Mouse (Mus musculus): ENCODE data around the gene Cdc42ep2.

The Cdc42ep2 gene

DNA sequence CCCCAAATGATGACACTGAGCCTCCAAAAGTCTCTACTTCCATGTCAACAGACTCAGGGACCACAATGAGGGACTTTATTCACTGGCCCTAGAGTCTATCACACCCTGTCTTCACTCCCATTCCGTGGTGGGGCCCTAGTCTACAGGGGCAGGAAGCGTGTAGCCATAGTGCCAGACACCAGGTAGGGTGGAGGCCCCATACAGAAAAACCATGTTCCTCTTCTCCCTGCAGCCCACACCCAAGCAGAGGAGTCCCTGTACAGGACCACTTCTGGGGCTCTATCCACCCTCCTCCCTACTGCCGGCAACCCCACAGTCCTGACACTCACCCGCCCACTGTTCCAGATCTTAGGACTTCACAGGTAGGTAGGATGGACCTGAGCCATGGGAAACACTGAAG is 52.1 kb downstream of the Cdc42ep2 start:
- no peak for DNase-seq

DNA sequence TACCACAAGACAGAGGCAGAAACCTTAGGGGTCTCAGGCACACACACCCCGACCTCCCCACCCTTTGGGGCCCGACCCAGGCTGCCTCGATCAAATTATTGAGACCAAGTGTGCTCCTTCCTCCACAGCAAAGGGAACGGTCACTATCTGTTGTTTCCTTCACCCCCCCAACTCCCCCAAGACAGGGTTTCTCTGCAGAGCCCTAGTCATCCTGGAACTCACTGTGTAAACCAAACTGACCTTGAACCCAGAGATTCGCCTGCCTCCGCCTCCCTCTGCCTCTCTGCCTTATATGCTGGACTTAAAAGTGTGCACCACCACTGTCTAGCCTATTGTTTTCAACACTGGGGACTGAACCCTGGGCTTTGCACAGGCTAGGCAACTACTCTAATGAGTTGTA is 52.9 kb downstream of the Cdc42ep2 start:
- no peak for DNase-seq

DNA sequence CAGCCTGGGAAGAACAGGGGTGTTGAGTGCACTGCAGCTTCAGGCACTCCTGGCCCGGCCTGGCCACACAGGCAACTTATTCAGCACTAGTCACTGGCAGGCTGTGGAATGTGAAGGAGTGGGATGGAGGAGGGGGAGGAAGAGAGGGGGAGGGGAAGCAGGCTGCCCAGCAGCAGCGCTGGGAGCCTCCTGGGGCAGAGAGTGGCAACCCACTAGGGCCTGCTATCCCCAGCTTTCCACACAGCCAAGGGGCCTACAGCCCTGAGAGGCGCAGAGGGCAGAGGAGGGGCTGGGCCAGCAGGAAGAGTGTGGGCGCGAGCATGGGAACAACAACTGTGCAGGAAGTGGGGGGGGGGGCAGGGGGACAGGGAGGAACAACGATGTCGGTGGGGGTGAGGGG is 53.3 kb downstream of the Cdc42ep2 start:
- DNase-seq: no peak

DNA sequence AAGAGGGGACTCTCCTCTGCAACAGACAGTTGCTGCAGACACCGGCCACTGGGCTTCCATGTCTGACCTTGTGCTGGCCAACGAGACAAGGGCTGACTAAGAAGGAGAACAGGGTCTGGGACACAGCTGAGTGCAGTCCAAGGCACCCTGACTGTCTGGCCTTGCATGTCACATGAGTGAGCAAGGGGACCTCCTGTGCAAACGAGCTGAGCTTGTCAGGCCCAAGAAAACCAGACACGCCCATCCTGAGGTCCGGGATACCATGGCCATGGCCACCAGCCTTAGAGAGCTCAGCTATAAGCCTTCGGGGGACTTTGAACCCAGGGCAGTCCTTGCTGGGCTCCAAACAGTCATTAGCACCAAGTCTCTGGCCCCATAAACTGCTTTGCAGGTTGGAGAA is 56.5 kb downstream of the Cdc42ep2 start:
- DNase-seq: no peak

All from kidney, adult 9 months (tissue).